Mouse (Mus musculus): Measurements from ENCODE around the gene Adamtsl5. TPM values are rescaled to one million over a fixed set of nuclear protein-coding genes. Genes with fewer than 3 reads are reported as not detected.

Gene Adamtsl5
- polyA plus RNA-seq, 1 experiment from 2014 or later, result 2.6 TPM

GRCm38 (mm10) chr10:80342305-80342748 lies 5.9 kb downstream of the Adamtsl5 start:
- 4% methylated on average over 26 of the region's 26 CpGs for WGBS
- DNase-seq (ENCODE audit: low spot score), result no peak
- no peak for ATAC-seq (replicated peaks; ENCODE audit: low FRiP score)
- Histone ChIP-seq H3K9ac (ENCODE audit: low read depth, low read length) (no peak overlapping the region), H3K4me2 (peak overlapping the region; percentile 70), H3K27ac (ENCODE audit: low read depth, low read length) (no peak overlapping the region), H3K36me3 (ENCODE audit: control insufficient read depth, insufficient read depth, low read length) (no peaks in the 10 kb centered on the region), H3K9me3 (ENCODE audit: control insufficient read depth, low read length) (no peaks in the 10 kb centered on the region), H3K27me3 (replicated peaks; ENCODE audit: control insufficient read depth, insufficient read depth, low read length) (peaks cover 56% of the 10 kb centered on the region), H3K4me1 (replicated peaks; ENCODE audit: control insufficient read depth, insufficient read depth, low read length) (peaks cover 50% of the 10 kb centered on the region), H3K4me3 (ENCODE audit: low read depth, low read length) (peak overlapping the region; percentile 36)

GRCm38 (mm10) chr10:80341491-80342304 lies 6.5 kb downstream of the Adamtsl5 start:
- Histone ChIP-seq H3K4me2 (peak overlapping the region; percentile 70), H3K4me1 (replicated peaks; ENCODE audit: control insufficient read depth, insufficient read depth, low read length) (peaks cover 48% of the 10 kb centered on the region), H3K36me3 (ENCODE audit: control insufficient read depth, insufficient read depth, low read length) (no peaks in the 10 kb centered on the region), H3K9me3 (ENCODE audit: control insufficient read depth, low read length) (no peaks in the 10 kb centered on the region), H3K27ac (ENCODE audit: low read depth, low read length) (no peak overlapping the region), H3K4me3 (ENCODE audit: low read depth, low read length) (peak overlapping the region; percentile 36), H3K9ac (ENCODE audit: low read depth, low read length) (no peak overlapping the region), H3K27me3 (replicated peaks; ENCODE audit: control insufficient read depth, insufficient read depth, low read length) (peaks cover 52% of the 10 kb centered on the region)
- WGBS, result 6% methylated on average over 47 of the region's 47 CpGs
- no peak for DNase-seq (ENCODE audit: low spot score)
- no peak for ATAC-seq (replicated peaks; ENCODE audit: low FRiP score)

- 18% methylated on average over 21 of the region's 21 CpGs for WGBS
- Histone ChIP-seq H3K9me3 (ENCODE audit: control insufficient read depth, low read length) (no peaks in the 10 kb centered on the region), H3K27ac (ENCODE audit: low read depth, low read length) (no peak overlapping the region), H3K36me3 (ENCODE audit: control insufficient read depth, insufficient read depth, low read length) (peaks cover 2% of the 10 kb centered on the region; the same call in 1 of the 2 replicates), H3K4me1 (replicated peaks; ENCODE audit: control insufficient read depth, insufficient read depth, low read length) (peaks cover 48% of the 10 kb centered on the region), H3K4me3 (ENCODE audit: low read depth, low read length) (peak overlapping the region; percentile 14; the same call in 1 of the 2 replicates), H3K4me2 (peak overlapping the region; percentile 70), H3K27me3 (replicated peaks; ENCODE audit: control insufficient read depth, insufficient read depth, low read length) (peaks cover 54% of the 10 kb centered on the region), H3K9ac (ENCODE audit: low read depth, low read length) (no peak overlapping the region)
- DNase-seq (ENCODE audit: low spot score) (no peak), ATAC-seq (replicated peaks; ENCODE audit: low FRiP score) (no peak)
These were observed 7.2 kb downstream of the Adamtsl5 start for GRCm38 (mm10) chr10:80341026-80341425.

- ATAC-seq (replicated peaks; ENCODE audit: low FRiP score) (no peak), DNase-seq (ENCODE audit: low spot score) (peak; percentile 86)
- Histone ChIP-seq H3K36me3 (ENCODE audit: control insufficient read depth, insufficient read depth, low read length) (peaks cover 9% of the 10 kb centered on the region; the same call in 1 of the 2 replicates), H3K4me1 (replicated peaks; ENCODE audit: control insufficient read depth, insufficient read depth, low read length) (peaks cover 43% of the 10 kb centered on the region), H3K9ac (ENCODE audit: low read depth, low read length) (0 out of 2 replicates have a peak overlapping the region, but pooled peaks have one; percentile 8), H3K9me3 (ENCODE audit: control insufficient read depth, low read length) (no peaks in the 10 kb centered on the region), H3K4me2 (peak overlapping the region; percentile 38), H3K27ac (ENCODE audit: low read depth, low read length) (no peak overlapping the region), H3K27me3 (replicated peaks; ENCODE audit: control insufficient read depth, insufficient read depth, low read length) (peaks cover 46% of the 10 kb centered on the region), H3K4me3 (ENCODE audit: low read depth, low read length) (peak overlapping the region; percentile 14; the same call in 1 of the 2 replicates)
- WGBS, result 20% methylated on average over 19 of the region's 19 CpGs
These were observed 8.1 kb downstream of the Adamtsl5 start for GRCm38 (mm10) chr10:80339941-80340750.

GRCm38 (mm10) chr10:80336263-80336662 lies 11.9 kb downstream of the Adamtsl5 start:
- peak overlapping the region; percentile 16; the same call in 1 of the 2 replicates for H3K27ac ChIP-seq (ENCODE audit: low read depth, low read length)
- no peaks in the 10 kb centered on the region for H3K9me3 ChIP-seq (ENCODE audit: control insufficient read depth, low read length)
- H3K4me2 ChIP-seq, result no peak overlapping the region
- peaks cover 14% of the 10 kb centered on the region for H3K27me3 ChIP-seq (replicated peaks; ENCODE audit: control insufficient read depth, insufficient read depth, low read length)
- H3K9ac ChIP-seq (ENCODE audit: low read depth, low read length), result no peak overlapping the region
- DNase-seq (ENCODE audit: low spot score), result no peak
- peaks cover 36% of the 10 kb centered on the region for H3K4me1 ChIP-seq (replicated peaks; ENCODE audit: control insufficient read depth, insufficient read depth, low read length)
- peaks cover 15% of the 10 kb centered on the region; the same call in 1 of the 2 replicates for H3K36me3 ChIP-seq (ENCODE audit: control insufficient read depth, insufficient read depth, low read length)
- H3K4me3 ChIP-seq (ENCODE audit: low read depth, low read length), result no peak overlapping the region
- ATAC-seq (replicated peaks; ENCODE audit: low FRiP score), result no peak
- WGBS, result 82% methylated on average over 12 of the region's 12 CpGs

- WGBS, result 69% methylated on average over 5 of the region's 5 CpGs
- H3K4me1 ChIP-seq (replicated peaks; ENCODE audit: control insufficient read depth, insufficient read depth, low read length), result peaks cover 43% of the 10 kb centered on the region
- H3K9me3 ChIP-seq (ENCODE audit: control insufficient read depth, low read length), result no peaks in the 10 kb centered on the region
- peak overlapping the region; percentile 25; the same call in 1 of the 2 replicates for H3K4me3 ChIP-seq (ENCODE audit: low read depth, low read length)
- peaks cover 15% of the 10 kb centered on the region; the same call in 1 of the 2 replicates for H3K36me3 ChIP-seq (ENCODE audit: control insufficient read depth, insufficient read depth, low read length)
- H3K4me2 ChIP-seq, result peak overlapping the region; percentile 99
- H3K9ac ChIP-seq (ENCODE audit: low read depth, low read length), result peak overlapping the region; percentile 81
- peak overlapping the region; percentile 95 for H3K27ac ChIP-seq (ENCODE audit: low read depth, low read length)
- H3K27me3 ChIP-seq (replicated peaks; ENCODE audit: control insufficient read depth, insufficient read depth, low read length), result peaks cover 4% of the 10 kb centered on the region
- ATAC-seq (replicated peaks; ENCODE audit: low FRiP score) (no peak), DNase-seq (ENCODE audit: low spot score) (no peak)
These were observed 15.7 kb downstream of the Adamtsl5 start for GRCm38 (mm10) chr10:80332525-80332989.

- H3K9ac ChIP-seq (ENCODE audit: low read depth, low read length), result peak overlapping the region; percentile 81
- H3K27ac ChIP-seq (ENCODE audit: low read depth, low read length), result peak overlapping the region; percentile 95
- peaks cover 43% of the 10 kb centered on the region for H3K4me1 ChIP-seq (replicated peaks; ENCODE audit: control insufficient read depth, insufficient read depth, low read length)
- peak; percentile 70 for ATAC-seq (replicated peaks; ENCODE audit: low FRiP score)
- peaks cover 15% of the 10 kb centered on the region; the same call in 1 of the 2 replicates for H3K36me3 ChIP-seq (ENCODE audit: control insufficient read depth, insufficient read depth, low read length)
- peak overlapping the region; percentile 99 for H3K4me2 ChIP-seq
- H3K9me3 ChIP-seq (ENCODE audit: control insufficient read depth, low read length), result no peaks in the 10 kb centered on the region
- peaks cover 4% of the 10 kb centered on the region for H3K27me3 ChIP-seq (replicated peaks; ENCODE audit: control insufficient read depth, insufficient read depth, low read length)
- peak overlapping the region; percentile 72 for H3K4me3 ChIP-seq (ENCODE audit: low read depth, low read length)
- no peak for DNase-seq (ENCODE audit: low spot score)
- 27% methylated on average over 10 of the region's 10 CpGs for WGBS
These were observed 16.3 kb downstream of the Adamtsl5 start for GRCm38 (mm10) chr10:80331636-80332524.
